Mouse (Mus musculus): ENCODE results near the gene Rpl14. TPM values are rescaled to one million over a fixed set of nuclear protein-coding genes. Genes with fewer than 3 reads are reported as not detected.

Rpl14 gene
- polyA plus RNA-seq, 1 experiment from 2014 or later = 574 TPM

DNA sequence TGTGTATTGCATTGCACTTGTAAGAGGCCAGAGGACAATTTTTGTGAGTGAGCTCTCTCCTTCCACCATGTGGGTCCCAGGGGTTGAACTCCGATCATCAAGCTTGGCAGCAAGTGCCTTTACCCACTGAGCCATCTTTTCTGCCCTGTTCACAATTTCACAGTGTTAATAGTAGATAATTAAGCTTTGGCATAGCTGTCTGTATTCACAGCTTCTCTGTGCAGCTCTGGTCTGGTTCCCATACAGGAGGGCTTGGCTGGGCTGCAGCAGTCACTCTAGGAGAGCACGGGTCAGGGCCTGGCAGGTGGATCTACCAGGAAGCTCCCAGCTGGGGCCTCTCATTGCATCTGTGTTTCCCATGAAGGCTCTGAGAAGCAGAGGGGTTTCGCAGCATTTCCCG lies 24.1 kb downstream of the Rpl14 start:
- H3K9ac ChIP-seq = no peak overlapping the region
- no peak overlapping the region for H3K4me2 ChIP-seq (replicated peaks)
- no peaks in the 10 kb centered on the region for H3K36me3 ChIP-seq
- H3K4me3 ChIP-seq = no peak overlapping the region
- 53% methylated on average over 4 of the region's 4 CpGs for WGBS
- ATAC-seq (ENCODE audit: low FRiP score) = no peak
- no peak overlapping the region; the same call in 1 of the 2 replicates for H3K27ac ChIP-seq
- H3K4me1 ChIP-seq = peaks cover 12% of the 10 kb centered on the region; the same call in 1 of the 2 replicates
- no peaks in the 10 kb centered on the region for H3K9me3 ChIP-seq (replicated peaks)
- no peaks in the 10 kb centered on the region for H3K27me3 ChIP-seq

DNA sequence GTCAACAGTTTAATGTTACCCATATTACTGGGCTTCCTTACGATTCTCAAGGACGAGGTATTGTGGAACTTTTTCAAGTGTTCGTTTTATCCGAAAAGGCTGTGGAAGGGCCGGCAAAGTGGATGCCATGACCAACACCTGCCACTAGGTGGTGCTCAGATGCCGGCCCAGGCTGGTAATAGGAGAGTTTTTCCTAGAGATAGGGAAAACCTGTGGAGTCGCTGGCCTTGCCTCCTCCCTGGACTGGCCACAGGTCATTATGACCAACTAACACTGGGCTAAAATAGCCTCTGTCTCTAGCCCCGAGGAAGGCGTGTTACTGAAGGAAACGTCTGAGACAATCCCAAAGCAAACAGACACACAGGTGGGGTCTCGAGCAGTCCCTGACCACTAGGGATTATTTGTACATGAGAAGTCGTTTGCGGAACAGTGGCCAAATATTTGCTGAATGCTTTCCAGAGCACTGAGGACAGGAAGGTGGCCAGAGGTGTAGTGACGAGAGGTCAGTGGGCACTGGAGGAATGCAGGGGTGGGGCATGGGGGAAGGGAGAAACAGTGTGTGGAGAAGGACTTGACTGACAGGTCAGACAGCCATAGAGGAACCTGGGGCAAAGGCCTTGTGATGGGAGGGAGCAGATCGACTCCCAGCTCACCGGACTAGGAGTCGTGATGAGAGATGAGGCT lies 30.4 kb downstream of the Rpl14 start:
- no peak overlapping the region for H3K4me3 ChIP-seq
- H3K9me3 ChIP-seq (replicated peaks) = no peaks in the 10 kb centered on the region
- peaks cover 8% of the 10 kb centered on the region for H3K27me3 ChIP-seq
- no peak overlapping the region for H3K9ac ChIP-seq
- H3K4me1 ChIP-seq = peaks cover 28% of the 10 kb centered on the region
- H3K4me2 ChIP-seq (replicated peaks) = 0 out of 2 replicates have a peak overlapping the region, but pooled peaks have one; percentile 8
- H3K36me3 ChIP-seq = no peaks in the 10 kb centered on the region
- H3K27ac ChIP-seq = no peak overlapping the region
- peak; percentile 52; the same call in 1 of the 2 replicates for ATAC-seq (ENCODE audit: low FRiP score)
- WGBS = 18% methylated on average over 17 of the region's 17 CpGs

DNA sequence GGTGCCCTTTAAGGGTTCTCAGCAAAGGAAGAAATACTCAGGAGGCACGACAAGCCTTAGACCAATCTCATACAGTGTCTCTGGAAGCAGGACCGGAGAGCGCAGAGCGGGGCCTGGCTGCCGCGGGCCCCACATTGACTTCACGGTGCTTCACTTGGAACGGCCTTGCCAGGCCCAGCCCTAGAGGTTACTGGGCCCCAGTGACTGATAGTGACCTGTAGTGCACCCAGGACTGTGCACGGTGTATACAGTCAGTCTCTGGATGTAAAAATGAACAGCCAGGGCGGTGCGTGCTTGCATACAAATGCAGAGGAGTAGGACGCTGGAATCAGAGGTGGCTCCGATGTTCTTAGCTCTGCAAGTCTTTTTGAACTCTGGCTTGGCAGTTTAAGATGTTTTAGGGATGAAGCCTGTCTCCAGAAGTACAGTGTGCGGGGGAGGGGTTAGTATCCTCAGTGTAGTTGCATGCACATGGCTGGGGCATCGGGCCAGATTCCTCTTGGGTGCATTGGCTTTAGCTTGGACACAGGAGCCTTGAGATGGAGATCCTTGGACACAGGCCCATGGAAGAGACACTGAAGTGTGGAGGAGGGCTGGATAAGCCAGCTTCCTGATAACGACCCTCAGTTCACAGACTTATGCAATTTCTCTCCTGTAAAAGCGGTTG lies 31.1 kb downstream of the Rpl14 start:
- peaks cover 8% of the 10 kb centered on the region for H3K27me3 ChIP-seq
- ATAC-seq (ENCODE audit: low FRiP score) = peak; percentile 72
- H3K9me3 ChIP-seq (replicated peaks) = peaks cover 2% of the 10 kb centered on the region
- peaks cover 28% of the 10 kb centered on the region for H3K4me1 ChIP-seq
- peak overlapping the region; percentile 32 for H3K4me2 ChIP-seq (replicated peaks)
- H3K27ac ChIP-seq = no peak overlapping the region
- H3K9ac ChIP-seq = 0 out of 2 replicates have a peak overlapping the region, but pooled peaks have one; percentile 8
- WGBS = 55% methylated on average over 17 of the region's 17 CpGs
- H3K36me3 ChIP-seq = no peaks in the 10 kb centered on the region
- no peak overlapping the region for H3K4me3 ChIP-seq

DNA sequence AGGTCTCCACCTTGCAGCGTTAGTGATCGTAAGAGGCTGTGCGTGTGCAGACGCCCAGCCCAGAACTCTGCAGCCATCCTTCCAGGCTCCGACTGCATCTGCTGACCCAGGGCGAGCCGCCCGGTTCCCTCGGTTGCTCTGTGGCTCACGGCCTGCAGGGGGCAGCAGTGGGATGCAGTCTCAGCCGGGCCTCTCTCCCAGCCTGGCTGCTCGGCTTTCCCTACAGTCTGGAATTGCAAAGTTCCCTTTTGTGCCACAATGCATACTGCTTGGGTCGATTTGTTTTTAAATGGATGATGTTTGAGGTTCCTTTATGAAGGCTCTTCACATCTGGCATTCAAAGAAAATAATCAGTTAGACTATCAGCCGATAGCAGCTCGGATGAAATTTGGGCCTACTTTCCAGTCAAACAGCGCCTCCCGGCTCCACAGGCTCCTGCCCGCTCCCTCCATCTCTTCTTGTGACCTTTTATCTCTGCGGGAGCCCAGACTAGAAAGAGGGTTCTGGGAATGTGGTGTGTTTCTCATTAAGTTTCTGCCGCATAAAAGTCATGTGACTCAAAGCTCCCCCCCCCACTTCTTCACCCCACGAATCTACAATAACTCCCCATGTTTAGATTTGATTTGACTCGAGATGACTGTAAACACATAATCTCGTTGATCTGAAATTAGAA lies 31.7 kb downstream of the Rpl14 start:
- Histone ChIP-seq H3K27me3 (peaks cover 8% of the 10 kb centered on the region), H3K36me3 (no peaks in the 10 kb centered on the region), H3K27ac (no peak overlapping the region; the same call in 1 of the 2 replicates), H3K4me1 (peaks cover 28% of the 10 kb centered on the region), H3K9ac (peak overlapping the region; percentile 41; the same call in 1 of the 2 replicates), H3K4me3 (no peak overlapping the region), H3K4me2 (replicated peaks) (peak overlapping the region; percentile 32), H3K9me3 (replicated peaks) (peaks cover 9% of the 10 kb centered on the region)
- 2% methylated on average over 23 of the region's 23 CpGs for WGBS
- ATAC-seq (ENCODE audit: low FRiP score) = peak; percentile 86

DNA sequence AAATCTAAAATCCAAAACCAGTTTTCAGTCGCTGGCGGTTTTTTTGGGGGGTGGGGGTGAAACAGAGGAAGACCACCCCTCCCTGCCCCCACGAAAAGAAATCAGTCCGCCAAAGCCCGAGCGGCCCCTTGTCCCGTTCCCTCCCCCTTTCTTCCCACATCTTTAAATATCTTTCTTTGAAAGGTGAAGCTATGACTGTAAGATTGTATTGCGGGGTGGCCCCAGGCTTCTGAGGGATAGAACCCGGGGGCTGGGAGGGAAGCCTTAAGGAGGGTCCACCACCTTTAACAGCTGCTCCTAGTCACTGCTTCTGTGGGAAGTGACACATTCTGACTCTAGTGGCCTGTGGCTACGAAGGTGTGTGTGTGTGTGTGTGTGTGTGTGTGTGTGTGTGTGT lies 32.3 kb downstream of the Rpl14 start:
- H3K27ac ChIP-seq = peak overlapping the region; percentile 48

DNA sequence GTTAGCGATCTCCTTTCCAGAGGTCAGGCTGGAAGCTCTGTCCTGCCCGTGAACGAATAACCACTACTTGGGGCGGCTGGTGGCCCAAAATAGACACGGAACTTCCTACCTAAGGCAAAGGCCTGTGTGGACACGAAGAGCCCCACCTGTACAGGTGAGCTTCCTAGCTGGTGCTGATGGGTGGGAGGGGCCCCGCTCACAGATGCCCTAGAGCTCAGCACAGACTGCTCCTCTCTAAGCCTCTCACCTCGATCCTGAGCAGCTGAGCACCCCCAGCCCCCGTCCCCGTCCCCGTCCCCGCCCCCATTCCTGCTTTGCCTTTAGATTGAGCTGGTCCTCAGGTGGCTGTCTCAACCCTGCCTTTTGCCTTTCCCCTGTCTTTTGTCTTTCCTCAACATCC lies 32.7 kb downstream of the Rpl14 start:
- Histone ChIP-seq H3K9me3 (replicated peaks) (peaks cover 15% of the 10 kb centered on the region), H3K4me3 (no peak overlapping the region), H3K9ac (no peak overlapping the region), H3K4me2 (replicated peaks) (peak overlapping the region; percentile 32), H3K36me3 (no peaks in the 10 kb centered on the region), H3K27me3 (peaks cover 8% of the 10 kb centered on the region), H3K4me1 (peaks cover 28% of the 10 kb centered on the region), H3K27ac (peak overlapping the region; percentile 48; the same call in 1 of the 2 replicates)
- ATAC-seq (ENCODE audit: low FRiP score) = no peak
- WGBS = 21% methylated on average over 12 of the region's 12 CpGs

More for the DNA sequence above, 32.3 kb downstream of the Rpl14 start:
- peak overlapping the region; percentile 41; the same call in 1 of the 2 replicates for H3K9ac ChIP-seq
- peaks cover 15% of the 10 kb centered on the region for H3K9me3 ChIP-seq (replicated peaks)
- ATAC-seq (ENCODE audit: low FRiP score) = no peak
- H3K4me3 ChIP-seq = no peak overlapping the region
- H3K36me3 ChIP-seq = no peaks in the 10 kb centered on the region
- H3K4me1 ChIP-seq = peaks cover 28% of the 10 kb centered on the region
- H3K27me3 ChIP-seq = peaks cover 8% of the 10 kb centered on the region
- peak overlapping the region; percentile 32 for H3K4me2 ChIP-seq (replicated peaks)
- 12% methylated on average over 10 of the region's 10 CpGs for WGBS

DNA sequence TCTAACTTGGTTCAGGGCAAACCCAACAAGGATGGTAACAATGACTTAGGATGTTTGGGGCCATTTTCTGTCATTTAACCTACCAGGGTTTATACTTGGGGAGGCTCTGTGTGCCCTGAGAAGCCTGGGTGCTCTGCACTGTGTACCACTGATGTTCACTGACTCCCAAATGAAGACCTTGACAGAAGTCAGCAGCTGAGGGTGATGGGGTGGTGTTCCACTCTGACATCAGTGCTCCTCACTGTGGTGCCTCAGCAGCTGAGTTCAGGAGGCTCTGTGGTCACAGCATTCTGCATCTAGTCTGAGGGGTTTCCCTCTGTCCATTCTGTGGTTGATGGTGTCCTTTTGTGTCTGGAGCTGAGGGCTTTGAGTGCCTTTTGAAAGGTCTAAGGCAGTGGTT lies 39.8 kb downstream of the Rpl14 start:
- H3K4me3 ChIP-seq = no peak overlapping the region
- H3K4me1 ChIP-seq = no peaks in the 10 kb centered on the region
- H3K36me3 ChIP-seq = no peaks in the 10 kb centered on the region
- no peak overlapping the region for H3K4me2 ChIP-seq (replicated peaks)
- H3K27ac ChIP-seq = no peak overlapping the region
- H3K9me3 ChIP-seq (replicated peaks) = peaks cover 15% of the 10 kb centered on the region
- H3K27me3 ChIP-seq = no peaks in the 10 kb centered on the region
- H3K9ac ChIP-seq = no peak overlapping the region
- ATAC-seq (ENCODE audit: low FRiP score) = no peak

DNA sequence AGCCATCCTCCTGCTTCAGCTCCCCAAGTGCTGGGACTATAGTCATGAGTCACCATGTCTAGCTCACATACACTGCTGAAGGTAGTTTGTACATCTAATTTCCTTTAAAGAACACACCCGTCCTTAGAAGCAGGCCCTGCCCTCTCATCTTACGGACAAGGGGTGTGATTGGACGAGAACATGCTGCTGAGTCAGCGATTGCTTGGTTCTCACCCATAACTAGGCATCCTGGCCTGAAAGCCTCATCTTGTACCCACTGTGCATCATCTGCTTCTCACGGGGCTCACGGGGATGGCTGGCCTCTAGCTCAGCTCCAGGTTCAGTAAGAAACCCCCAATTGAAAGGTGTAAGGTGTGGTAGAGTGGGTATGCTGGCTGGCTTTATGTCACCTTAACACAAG lies 42.8 kb downstream of the Rpl14 start:
- H3K4me2 ChIP-seq (replicated peaks) = no peak overlapping the region
- peaks cover 5% of the 10 kb centered on the region for H3K4me1 ChIP-seq
- no peak overlapping the region for H3K4me3 ChIP-seq
- no peak overlapping the region for H3K27ac ChIP-seq
- no peaks in the 10 kb centered on the region for H3K27me3 ChIP-seq
- no peak for ATAC-seq (ENCODE audit: low FRiP score)
- H3K9me3 ChIP-seq (replicated peaks) = no peaks in the 10 kb centered on the region
- no peak overlapping the region for H3K9ac ChIP-seq
- WGBS = 92% methylated on average over 6 of the region's 6 CpGs
- no peaks in the 10 kb centered on the region for H3K36me3 ChIP-seq

DNA sequence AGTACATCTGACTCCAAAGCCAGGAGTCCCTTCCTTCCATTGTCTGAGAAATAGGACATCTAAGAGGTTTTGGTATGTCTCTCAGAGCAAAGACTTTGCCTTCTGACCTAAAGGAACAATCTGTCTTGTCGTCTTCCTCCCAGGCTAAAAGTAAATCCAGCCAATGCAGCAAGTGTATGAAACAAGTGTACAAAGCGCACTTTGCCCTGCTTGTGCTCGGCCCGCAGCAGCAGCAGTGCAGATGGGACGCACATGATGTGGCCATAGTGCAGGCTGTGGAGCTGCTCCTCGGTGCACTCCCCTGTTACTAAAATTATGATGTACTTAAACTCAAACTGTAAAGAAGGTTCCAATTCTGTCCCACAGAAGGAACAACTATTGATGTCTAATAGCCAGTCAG lies 46.9 kb downstream of the Rpl14 start:
- H3K4me2 ChIP-seq (replicated peaks) = no peak overlapping the region
- no peaks in the 10 kb centered on the region for H3K36me3 ChIP-seq
- peaks cover 11% of the 10 kb centered on the region for H3K9me3 ChIP-seq (replicated peaks)
- H3K27me3 ChIP-seq = no peaks in the 10 kb centered on the region
- peaks cover 25% of the 10 kb centered on the region for H3K4me1 ChIP-seq
- no peak overlapping the region for H3K27ac ChIP-seq
- H3K4me3 ChIP-seq = no peak overlapping the region
- 79% methylated on average over 6 of the region's 6 CpGs for WGBS
- no peak for ATAC-seq (ENCODE audit: low FRiP score)
- no peak overlapping the region for H3K9ac ChIP-seq

DNA sequence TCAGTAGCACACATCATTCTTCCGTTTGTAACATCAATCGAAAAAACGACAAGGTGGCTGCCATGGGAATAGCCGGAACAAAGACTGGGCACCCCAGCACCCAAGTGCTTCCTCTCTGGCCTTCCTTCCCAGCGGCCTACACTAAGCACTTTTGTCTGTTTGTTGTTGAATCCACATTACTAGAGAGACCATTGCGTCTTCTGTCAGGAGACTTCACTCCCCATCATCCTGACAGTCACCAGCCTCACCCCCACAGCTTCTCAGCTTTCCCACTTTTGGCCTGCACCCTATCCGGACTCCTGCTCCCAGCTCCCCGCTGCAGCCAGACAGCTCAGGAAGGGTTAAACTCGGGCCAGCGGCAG lies 48.1 kb downstream of the Rpl14 start:
- H3K4me3 ChIP-seq = peak overlapping the region; percentile 15
- H3K36me3 ChIP-seq = no peaks in the 10 kb centered on the region
- peak overlapping the region; percentile 85 for H3K27ac ChIP-seq
- peaks cover 18% of the 10 kb centered on the region for H3K9me3 ChIP-seq (replicated peaks)
- H3K9ac ChIP-seq = 0 out of 2 replicates have a peak overlapping the region, but pooled peaks have one; percentile 45
- H3K4me1 ChIP-seq = peaks cover 25% of the 10 kb centered on the region
- WGBS = 4% methylated on average over 10 of the region's 10 CpGs
- ATAC-seq (ENCODE audit: low FRiP score) = no peak; the same call in 1 of the 2 replicates
- H3K27me3 ChIP-seq = no peaks in the 10 kb centered on the region
- H3K4me2 ChIP-seq (replicated peaks) = peak overlapping the region; percentile 50

DNA sequence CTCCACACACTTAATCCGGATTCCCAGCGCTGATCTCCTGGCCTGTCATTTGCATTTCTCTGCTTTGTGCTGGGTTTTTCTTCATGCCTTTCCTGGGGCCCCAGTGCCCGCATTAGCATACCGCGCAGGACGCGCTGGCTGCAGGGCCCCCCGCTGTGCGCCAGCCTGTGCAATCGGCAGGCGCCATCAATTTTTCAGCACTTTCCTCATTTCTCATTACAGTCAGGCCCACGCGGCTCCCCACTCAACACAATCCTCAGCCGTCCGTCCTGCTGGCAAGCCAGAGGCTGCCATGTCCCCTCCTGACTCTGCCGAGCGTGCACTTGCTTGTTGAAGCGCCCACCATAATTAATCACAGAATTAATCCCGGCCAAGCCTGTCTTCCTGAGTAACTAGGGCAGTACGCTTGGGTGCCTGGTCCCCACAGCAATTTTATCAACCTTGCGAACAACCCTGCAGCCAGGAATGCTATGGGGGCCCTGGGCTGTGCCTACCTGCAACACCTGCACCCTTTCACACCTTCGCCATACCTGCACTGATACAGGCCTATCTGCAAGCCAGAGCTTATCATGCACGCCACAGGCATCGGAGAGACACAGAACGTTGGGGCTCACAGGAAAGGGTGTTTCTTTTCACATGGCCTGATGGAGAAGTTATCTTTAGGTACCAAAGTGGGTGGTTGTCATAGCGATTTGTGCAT lies 48.6 kb downstream of the Rpl14 start:
- H3K9ac ChIP-seq = peak overlapping the region; percentile 45; the same call in 1 of the 2 replicates
- H3K9me3 ChIP-seq (replicated peaks) = peaks cover 21% of the 10 kb centered on the region
- peak overlapping the region; percentile 50 for H3K4me2 ChIP-seq (replicated peaks)
- WGBS = 6% methylated on average over 26 of the region's 26 CpGs
- H3K4me3 ChIP-seq = peak overlapping the region; percentile 15
- peak overlapping the region; percentile 85 for H3K27ac ChIP-seq
- H3K36me3 ChIP-seq = no peaks in the 10 kb centered on the region
- H3K27me3 ChIP-seq = no peaks in the 10 kb centered on the region
- ATAC-seq (ENCODE audit: low FRiP score) = peak; percentile 93
- H3K4me1 ChIP-seq = peaks cover 25% of the 10 kb centered on the region

DNA sequence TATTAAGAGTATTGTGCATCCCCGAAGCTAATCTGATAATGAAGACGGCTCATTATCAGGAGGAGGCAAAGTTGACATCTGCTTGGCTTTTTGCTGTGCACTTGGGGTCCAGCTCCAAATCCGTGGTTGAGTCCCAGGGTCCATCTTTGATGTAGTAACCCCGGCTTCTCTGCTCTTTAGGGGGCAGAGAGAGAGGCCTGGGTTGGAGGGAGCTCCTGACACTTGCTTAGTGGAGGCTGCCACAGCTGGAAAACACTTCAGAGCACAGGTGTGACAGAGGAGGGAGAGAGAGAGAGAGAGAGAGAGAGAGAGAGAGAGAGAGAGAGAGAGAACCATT lies 49.1 kb downstream of the Rpl14 start:
- ATAC-seq (ENCODE audit: low FRiP score) = no peak
- H3K4me3 ChIP-seq = no peak overlapping the region
- WGBS = 16% methylated on average over 4 of the region's 4 CpGs
- no peak overlapping the region for H3K9ac ChIP-seq
- H3K27me3 ChIP-seq = no peaks in the 10 kb centered on the region
- H3K4me1 ChIP-seq = peaks cover 25% of the 10 kb centered on the region
- H3K4me2 ChIP-seq (replicated peaks) = peak overlapping the region; percentile 50; the same call in 1 of the 2 replicates
- peak overlapping the region; percentile 85 for H3K27ac ChIP-seq
- H3K9me3 ChIP-seq (replicated peaks) = peaks cover 26% of the 10 kb centered on the region
- H3K36me3 ChIP-seq = no peaks in the 10 kb centered on the region
